Mouse (Mus musculus): ENCODE measurements around the gene Pkp4.

Gene Pkp4

DNA sequence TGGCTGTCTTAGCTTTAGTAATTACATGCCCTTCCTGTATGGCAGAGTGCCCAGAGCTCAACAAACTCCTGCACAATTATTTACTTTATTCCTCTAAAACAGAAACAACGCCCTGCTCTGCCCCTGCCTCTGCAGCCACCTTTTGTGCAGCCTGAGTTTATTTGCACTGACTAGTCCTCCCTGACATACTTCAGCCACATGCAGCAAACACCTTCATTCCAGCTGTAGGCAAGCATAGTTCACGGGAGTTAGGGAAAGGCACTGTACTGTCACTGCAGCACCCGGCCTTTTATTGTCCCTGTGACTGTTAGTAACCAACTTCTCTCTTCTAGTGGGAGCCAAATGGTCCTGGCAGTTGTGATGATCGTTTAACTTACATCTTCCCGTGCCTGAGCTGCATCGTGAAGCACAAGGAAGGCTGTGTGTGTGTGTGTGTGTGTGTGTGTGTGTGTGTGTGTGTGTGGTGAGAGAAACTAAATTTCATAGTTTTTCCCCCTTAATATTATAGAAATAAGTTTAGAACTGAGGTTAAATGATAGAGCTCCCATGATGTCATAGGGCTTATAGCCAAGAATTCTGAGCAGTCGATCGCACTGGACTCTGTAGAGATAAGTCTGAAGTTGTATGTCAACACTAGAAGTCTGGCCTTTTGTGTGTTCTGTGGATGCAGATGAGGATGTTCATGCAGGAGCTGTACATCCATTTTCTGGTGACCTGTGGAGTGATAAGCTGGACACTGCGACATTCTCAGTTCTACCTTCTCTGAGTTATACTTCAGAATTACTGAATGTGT lies 59.5 kb downstream of the Pkp4 start:
- no peak for DNase-seq (ENCODE audit: low spot score)

DNA sequence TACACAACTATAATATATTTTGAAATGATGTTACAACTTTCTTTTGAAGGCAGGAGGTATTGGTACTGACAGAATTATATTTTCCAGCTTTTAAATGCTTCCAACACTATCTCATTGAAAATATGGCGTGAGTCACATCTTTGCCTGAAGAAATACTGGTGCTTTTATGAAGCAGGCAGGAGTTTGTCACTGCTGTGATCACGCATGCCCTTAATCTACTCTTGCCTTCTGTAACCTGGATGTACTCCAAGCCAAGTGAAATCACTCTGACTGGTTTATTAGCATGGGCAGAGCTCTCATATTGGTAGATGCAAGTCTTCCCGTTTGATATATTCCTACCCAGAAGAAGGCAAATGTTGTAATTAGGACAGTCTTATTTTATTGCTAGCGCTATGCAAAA lies 65.7 kb downstream of the Pkp4 start:
- no peak for DNase-seq (ENCODE audit: low spot score)

DNA sequence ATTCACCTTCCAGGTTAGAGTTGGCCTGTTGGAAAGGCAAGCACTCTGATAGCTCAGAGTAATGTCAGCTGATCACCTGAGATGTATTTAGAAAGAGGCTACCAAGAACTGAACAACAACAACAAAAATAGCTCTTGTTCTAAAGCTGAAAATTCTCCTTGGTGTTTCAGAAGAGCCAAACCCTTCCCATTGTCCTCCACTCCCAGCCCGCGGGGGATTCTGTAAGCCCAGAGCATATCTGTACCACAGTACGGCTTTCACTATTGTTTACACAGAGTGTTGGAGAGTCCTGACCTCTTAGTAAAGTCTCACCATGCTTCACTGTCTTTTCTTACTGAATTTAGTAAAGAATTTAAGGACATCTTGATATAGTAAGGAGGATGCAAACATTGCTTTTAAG lies 66.4 kb downstream of the Pkp4 start:
- DNase-seq (ENCODE audit: low spot score) = no peak

DNA sequence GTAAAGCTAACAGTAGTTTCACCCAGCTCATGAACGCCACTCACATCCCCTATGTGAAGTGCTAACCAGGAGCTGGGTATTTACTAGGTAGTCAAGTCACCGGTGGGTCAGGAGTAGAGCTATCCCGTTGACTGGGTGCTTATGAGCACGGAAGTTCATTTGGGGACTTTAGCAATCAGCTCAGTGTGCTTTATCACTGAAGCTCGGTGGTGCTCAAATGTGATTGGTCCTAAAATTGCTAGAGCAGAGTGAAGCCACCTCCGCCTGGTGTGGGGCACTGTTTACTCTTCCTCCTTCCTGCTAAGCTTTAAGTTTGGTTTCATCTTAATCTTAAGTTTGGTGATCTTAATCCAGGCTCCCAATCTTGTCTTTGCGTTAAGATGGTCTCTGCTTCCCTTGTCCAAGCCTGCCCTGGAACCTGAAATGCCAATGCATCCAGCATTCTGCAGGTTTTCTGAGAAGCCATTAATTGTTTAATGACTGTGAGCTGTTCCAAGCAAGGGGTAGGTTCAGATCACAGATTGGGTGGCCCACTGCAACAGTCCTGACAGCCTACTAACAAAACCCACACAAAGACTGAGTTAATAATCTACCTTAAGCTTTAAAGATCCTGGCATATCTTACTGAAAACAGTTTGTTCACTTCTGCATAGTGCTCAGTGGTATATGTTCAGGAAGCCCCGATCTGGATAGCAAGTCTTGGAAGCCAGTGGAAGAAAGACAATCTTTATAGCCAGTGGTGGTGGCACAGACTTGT lies 67.0 kb downstream of the Pkp4 start:
- no peak for DNase-seq (ENCODE audit: low spot score)

DNA sequence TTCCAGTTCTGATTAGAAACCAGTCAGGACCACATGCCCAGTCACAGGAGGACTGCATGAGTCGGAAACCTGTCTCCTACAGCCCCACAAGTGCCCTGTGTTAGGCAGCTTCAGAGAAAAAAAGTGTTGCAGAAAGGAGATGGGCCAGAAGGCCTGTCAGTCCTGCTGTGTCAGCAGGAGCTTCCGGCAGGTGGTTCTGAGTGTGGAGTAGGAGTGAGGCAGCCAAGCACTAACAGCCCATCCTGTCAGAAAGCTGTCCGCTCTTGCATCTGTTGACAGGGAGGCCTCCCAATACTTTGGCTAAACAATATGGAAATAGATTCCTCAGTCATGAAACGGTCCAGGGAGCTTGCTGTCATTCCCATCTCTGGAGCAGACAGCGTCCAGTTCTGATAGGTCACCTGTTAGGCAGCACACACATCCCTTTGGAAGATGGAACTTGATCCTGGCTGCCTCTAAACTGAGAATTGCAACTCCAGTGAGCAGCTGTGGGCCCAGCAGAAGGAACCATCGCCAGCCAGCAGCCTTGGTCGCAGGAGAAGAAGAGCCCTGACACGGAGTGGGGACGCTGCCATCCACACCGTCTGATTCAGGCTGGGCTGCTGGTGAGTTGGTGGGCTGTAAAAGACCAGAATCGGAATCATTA lies 68.7 kb downstream of the Pkp4 start:
- DNase-seq (ENCODE audit: low spot score) = no peak

DNA sequence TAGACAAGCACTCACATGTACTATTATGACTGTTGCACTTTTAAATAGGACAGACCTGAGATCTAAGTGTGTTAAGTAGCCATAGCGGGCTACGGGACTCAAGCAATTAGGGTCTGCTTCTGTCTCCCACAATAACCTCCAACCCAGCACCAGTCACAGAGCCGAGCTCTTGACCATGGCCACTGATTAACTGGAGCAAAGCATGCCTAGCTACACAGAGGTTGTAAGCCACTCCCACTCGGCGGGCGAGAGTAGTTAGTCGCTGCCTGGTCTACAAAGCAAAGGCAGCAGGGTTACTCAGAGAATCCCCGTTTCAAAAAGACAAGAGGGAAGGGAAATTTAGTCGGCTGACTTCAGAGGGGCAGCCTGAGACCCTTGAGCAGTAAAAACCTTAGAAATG lies 70.0 kb downstream of the Pkp4 start:
- no peak for DNase-seq (ENCODE audit: low spot score)

DNA sequence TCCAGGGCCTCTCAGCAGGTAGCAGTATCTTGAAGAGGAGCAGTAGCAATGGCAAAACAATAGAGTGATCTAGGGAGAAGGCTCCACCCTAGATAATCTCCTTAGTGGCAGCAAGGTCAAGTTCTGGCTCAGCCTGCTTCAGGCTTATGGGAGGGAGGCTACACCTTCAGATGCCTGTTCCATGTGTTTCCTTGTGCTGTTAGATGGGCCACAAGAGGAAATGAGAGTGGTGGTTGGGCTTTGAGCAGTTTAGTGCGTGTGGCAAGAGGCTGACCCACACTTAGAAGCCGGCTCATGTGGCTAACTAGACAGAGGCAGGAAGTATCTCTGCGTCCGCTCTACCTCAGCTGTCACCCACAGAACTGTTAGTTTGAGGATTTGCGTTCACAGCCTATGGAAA lies 70.9 kb downstream of the Pkp4 start:
- DNase-seq (ENCODE audit: low spot score) = no peak

DNA sequence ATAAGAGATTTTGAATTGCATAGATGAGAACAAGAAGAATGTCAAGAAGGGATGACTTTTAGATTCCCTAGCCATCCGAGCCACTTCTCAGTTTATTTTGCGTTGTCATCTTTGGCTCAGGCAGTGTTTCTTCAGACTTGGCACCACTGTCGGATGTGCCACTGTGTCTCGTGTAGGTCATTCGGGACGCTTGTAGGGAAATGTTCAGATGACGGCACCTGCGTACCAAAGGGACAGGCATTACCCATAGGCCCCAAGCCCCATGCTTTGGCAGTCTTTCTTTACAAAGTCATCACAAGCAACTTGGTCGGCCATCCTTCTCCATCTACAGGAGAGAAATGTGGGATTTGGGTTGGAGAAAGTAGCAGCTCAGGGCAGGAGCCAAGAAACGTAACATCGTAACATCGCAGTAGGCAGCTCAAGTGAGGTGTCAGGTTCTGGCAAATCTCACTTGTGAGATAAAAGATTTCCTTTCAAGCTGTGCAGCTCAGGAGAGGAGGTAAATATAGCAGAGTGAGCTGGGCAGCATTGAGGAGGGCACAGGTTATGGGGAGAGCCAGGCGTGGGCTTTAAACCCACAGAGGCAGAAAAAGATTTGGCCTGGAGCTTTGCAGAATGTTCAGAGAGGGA lies 72.8 kb downstream of the Pkp4 start:
- DNase-seq (ENCODE audit: low spot score) = no peak

DNA sequence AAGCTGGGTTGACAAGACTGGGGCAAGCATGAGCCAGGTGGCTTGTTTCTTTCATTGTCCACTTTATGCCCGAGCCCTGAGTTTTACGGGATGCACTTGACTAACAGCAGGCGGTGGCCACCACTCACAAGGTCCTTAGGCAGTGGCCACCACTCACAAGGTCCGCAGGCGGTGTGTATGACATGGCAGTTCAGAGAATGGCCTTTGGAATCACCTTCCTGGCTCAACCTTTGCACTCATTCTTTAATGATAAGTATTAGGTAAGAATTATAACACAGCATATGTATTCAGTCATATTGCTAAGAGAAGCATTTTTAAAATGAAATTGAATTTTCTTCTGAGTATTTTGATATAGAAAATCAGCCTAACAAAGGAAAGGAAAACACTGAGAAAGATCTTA lies 73.3 kb downstream of the Pkp4 start:
- DNase-seq (ENCODE audit: low spot score) = no peak

DNA sequence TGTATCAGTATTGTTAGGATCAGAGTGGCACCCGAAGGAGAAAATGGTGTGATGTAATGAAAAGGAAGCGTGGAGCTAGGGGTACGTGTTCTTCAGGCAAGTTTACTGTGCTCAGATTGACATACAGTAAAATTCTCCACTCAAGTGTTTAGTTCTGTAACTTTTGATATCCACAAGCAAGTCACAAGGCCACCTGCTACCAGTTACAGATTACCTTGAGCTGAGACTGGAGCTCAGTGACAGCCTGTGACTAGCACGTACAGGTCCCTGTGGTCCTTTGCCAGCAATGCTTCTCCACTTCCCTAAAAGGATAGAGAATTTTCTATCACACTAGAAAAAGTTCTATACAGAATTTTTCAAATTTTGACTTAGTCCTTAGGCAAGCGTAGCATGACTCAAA lies 73.9 kb downstream of the Pkp4 start:
- no peak for DNase-seq (ENCODE audit: low spot score)

DNA sequence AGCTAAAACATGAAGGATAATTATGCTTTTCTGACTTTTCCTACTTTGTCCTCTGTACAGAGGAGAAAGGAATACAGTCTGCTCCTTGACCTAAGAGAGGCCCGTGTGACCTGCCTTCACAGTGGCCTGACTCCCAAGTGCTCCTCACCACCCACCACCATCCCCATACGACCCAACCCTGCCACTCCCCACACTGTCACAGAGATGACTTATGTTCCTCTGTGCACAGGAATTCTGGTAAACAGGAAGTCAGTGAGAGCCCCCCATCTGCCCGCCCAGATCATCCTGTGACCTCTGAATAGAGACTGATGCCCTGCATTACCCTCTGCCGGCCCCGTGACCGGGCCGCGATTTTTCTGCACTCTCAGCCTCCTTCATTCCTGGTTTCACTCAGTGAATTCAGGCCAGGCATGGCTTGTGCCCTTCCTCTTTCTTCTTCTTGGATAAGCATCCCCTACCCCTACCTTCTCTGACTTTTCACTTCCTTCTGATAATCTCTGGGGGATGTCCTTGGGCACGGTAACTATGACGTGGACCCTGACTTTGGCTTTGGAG lies 79.3 kb downstream of the Pkp4 start:
- DNase-seq (ENCODE audit: low spot score) = no peak

DNA sequence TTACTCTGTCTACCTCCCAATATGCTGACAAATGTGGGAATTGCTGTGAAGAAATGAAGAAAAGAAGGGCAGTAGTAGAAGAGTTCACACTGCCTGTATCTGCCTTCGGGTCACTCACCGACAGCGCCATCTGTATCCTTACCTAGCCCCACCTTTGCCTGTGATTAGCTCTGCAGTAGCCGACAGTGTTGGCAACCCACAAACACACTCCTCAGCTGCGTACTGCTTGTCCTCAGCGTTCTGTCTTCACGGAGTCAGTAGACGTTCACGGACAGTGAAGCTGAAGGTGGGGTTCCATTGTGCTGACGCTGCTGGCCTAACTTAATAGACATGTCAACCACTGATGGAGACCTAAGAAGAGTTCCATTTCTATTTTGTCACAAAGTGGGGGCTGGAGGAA lies 81.5 kb downstream of the Pkp4 start:
- DNase-seq (ENCODE audit: low spot score) = no peak

DNA sequence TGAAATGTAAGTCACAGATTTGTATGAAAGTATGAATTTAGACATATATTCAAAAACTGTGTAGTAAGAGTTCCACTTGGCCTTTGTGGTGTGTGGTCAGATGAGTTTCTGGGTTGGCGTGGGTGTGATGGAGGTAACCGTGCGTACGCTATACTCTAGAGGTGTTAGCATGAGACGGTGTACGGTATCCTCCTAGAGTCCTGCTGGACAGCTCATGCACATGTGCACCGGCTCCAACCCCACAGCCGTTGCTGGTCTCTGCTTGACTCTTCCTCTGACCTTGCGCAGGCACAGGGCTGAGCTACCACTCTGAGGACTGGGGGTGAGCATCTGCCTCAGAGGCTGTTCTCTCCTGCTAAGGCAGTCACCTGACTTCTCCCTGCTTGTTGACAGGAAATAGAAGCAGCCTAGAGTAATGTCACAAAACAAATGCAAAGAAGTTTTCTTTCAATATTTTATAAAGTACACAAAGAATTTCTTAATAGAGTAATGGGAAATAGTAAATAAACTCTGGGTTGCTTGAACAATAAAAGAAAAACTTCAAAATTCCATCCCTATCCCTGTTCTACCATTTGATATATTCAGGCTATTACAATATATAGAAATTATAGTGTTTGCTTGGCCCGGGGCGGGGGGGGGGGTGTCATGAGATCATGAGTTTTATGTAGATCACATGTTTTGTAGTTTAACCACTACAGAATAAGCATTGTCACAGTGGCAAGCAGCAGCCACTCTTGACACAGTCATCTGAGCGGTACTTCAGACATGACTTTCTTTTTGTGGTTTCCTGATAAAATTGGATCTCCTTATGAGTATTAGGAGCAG lies 83.8 kb downstream of the Pkp4 start:
- no peak for DNase-seq (ENCODE audit: low spot score)

DNA sequence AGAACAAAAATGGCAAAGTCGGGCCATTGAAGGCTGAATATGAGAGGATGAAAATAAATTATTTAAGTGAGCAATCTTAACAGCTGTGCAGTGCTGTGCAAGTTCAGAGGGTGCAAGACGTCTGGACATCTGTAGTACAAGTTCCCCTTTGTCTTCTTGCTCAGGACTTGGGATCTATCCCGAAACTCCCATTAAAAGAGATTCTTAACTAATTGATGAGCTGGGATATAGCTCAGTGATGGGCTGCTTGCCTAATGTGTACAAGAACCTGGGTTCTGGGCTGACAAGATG lies 84.4 kb downstream of the Pkp4 start:
- DNase-seq (ENCODE audit: low spot score) = no peak

DNA sequence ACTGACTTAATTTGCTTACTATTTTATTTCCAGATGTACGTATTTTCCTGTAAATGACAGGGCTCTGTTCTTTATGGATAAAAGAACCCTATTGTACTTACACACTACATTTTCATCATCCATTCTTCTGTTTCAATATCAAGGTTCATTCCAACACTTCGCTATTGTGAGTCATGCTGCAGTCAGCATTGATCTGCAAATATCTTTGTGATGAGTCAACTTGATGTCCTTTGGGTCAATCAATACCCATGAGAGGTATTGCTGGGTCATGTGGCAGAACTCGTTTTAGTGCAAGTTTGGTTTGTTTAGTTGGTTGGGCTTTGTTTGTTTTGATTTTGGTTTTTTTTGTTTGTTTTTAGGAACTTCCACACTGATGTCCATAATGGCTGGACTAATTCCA lies 88.2 kb downstream of the Pkp4 start:
- DNase-seq (ENCODE audit: low spot score) = no peak

DNA sequence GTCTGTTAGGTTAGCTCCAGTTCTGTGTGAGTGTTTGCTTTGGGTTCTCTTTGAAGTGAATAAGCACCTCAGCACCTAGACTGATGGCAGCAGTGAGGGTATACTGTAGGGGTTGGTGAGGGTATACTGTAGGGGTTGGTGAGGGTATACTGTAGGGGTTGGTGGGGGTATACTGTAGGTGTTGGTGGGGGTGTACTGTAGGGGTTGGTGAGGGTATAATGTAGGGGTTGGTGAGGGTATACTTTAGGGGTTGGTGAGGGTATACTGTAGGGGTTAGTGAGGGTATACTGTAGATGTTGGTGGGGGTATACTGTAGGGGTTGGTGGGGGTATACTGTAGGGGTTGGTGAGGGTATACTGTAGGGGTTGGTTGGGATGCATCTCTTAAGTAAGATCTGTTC lies 92.2 kb downstream of the Pkp4 start:
- DNase-seq (ENCODE audit: low spot score) = no peak

DNA sequence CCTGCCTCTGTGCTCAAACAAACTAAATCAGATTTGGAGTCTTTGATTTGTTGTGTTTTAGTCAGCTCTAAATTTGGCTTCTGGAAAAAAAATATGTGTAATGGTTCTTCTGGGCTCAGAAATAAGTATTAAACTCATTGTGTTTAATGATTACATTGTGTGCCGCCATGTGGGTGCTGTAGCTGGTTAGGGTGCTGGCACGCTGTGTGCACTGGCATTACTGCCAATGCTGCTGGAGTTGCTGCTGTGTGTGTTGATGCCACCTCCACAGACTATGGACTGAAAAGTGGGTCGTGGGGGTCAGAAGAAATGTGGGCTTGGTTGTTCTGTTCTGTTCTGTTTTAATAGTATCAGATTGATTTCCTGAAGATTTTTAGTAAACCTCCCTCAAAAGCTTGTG lies 92.8 kb downstream of the Pkp4 start:
- no peak for DNase-seq (ENCODE audit: low spot score)

DNA sequence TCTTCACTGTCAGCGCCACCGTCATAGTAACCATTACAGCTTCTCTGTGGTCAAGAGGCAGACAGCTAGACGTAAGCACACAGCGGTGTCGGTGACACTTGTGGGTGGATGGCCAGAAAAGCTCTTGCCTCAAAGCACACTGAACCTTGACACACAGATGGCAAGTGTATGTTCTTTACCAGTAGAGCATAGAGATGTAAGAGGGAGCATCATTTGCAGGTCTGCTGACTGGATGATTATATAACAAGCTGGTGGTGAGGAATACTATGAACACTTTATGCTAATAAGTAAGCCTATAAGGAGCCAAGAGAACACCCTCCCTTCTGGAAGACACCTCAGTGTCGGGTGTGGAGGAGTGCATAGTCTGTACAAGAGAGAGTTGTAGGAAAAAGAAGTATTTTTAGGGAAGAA lies 98.2 kb downstream of the Pkp4 start:
- peak; percentile 62 for DNase-seq (ENCODE audit: low spot score)

DNA sequence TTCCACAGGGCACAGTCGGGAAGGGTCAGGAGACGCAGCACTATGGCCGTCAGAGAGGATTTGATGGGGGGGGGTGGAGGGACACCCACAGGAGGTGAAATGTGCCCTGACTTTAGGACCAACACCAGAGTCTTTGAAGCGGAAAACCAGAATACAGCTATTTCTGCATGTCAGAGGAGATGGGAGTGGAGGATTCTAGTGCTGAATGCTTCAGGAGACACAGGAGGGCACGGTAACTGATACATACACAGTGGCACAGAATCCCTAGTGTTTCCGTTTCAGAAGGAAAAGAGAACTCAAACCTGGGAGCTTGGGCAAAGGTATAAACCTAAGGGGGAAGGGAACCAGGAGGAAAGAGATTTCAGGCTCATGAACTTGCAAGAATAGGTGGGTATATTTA lies 98.7 kb downstream of the Pkp4 start:
- no peak for DNase-seq (ENCODE audit: low spot score)

DNA sequence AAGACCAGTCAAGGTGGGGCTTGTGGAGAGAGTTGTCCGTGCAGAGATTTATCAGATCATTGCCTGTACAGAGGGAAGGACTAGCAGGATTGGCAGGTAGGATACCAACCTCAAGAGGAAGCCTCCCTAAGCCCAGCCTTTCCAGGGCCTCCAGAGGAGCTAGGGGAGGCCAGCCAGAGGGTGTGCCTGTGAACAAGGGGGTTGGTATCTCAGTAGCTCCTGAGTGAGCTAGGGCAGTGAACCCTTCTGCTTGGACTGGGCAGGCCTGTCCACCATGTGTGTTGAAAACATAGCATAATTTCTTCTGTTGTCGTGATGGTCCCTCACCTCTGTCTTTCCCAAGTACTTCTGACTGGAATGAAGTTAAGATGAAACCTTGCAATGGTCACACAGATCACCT lies 100.6 kb downstream of the Pkp4 start:
- no peak for DNase-seq (ENCODE audit: low spot score)

DNA sequence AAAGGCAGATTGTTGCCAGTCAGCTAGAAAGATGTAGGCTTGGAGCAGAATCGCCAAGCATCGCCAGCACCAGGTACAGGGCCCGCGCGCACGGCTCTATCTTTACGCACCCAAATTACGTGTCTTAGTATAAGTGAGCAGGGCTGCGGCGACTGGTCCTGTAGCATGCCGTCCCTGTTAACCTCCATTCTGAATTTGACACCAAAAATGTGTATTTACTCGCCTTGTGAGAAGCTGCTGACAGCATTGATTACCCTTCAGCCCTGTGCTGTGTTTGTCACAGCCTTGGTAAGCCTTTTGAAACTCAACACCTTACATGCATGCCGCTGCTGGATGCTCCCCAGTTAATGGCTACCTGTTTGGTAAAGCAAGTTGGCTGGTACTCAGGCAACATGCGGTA lies 105.8 kb downstream of the Pkp4 start:
- no peak for DNase-seq (ENCODE audit: low spot score)

DNA sequence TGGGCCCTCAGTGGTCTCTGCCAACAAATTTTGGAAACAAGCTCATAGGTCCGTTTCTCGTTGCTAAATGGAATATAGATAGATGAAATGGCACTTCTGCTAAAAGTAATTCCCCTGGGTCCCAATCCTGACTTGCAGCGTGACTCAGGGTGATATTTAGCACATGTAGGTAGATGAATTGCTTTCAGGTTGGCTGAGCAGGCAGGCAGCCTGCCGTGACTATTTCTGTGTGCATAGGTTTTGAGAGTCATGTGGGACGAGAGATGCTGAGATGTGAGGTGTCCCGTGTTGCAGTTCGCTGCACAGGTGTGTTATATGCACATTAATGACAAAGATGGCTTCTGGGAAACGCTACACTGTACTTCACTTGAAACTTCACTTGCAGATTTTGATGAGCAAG lies 111.2 kb downstream of the Pkp4 start:
- no peak for DNase-seq (ENCODE audit: low spot score)
